Mouse (Mus musculus): Measurements from ENCODE around the gene Brd4. TPM values are rescaled to one million over a fixed set of nuclear protein-coding genes. Genes with fewer than 3 reads are reported as not detected.

Brd4 gene
- polyA plus RNA-seq, 1 experiment from 2014 or later, result 20.2 TPM

- TF ChIP-seq EP300 (IDR thresholded peaks at IDR 0.05; ENCODE audit: low read depth), result no peak
- no peak for TF ChIP-seq CTCF (IDR thresholded peaks at IDR 0.05; ENCODE audit: low read depth)
- DNase-seq (no peak), ATAC-seq (no peak)
- WGBS (ENCODE audit: insufficient replicate concordance), result 72% methylated on average over 3 of the region's 3 CpGs
- Histone ChIP-seq H3K4me1 (ENCODE audit: insufficient read depth) (peaks cover 24% of the 10 kb centered on the region), H3K27me3 (ENCODE audit: insufficient read depth, low read length) (no peaks in the 10 kb centered on the region), H3K27ac (ENCODE audit: low read depth) (no peak overlapping the region), H3K36me3 (replicated peaks; ENCODE audit: insufficient read depth, low read length) (peaks cover 7% of the 10 kb centered on the region; the same call in 1 of the 2 replicates), H3K4me2 (ENCODE audit: low read depth, low read length) (no peak overlapping the region), H3K9me3 (ENCODE audit: low read length) (no peaks in the 10 kb centered on the region), H3K9ac (replicated peaks) (no peak overlapping the region), H3K4me3 (ENCODE audit: low read depth, low read length) (no peak overlapping the region)
Observed at GRCm38 (mm10) chr17:32275568-32275967, 9.0 kb downstream of the Brd4 start.

- Histone ChIP-seq H3K27me3 (ENCODE audit: insufficient read depth, low read length) (no peaks in the 10 kb centered on the region), H3K27ac (ENCODE audit: low read depth) (no peak overlapping the region), H3K9ac (replicated peaks) (no peak overlapping the region), H3K4me3 (ENCODE audit: low read depth, low read length) (no peak overlapping the region), H3K4me2 (ENCODE audit: low read depth, low read length) (no peak overlapping the region), H3K36me3 (replicated peaks; ENCODE audit: insufficient read depth, low read length) (0 out of 2 replicates have a peak, but pooled peaks cover 7% of the 10 kb centered on the region), H3K4me1 (ENCODE audit: insufficient read depth) (peaks cover 23% of the 10 kb centered on the region), H3K9me3 (ENCODE audit: low read length) (no peaks in the 10 kb centered on the region)
- 69% methylated on average over 7 of the region's 7 CpGs for WGBS (ENCODE audit: insufficient replicate concordance)
- DNase-seq (no peak), ATAC-seq (no peak)
- no peak for TF ChIP-seq CTCF (IDR thresholded peaks at IDR 0.05; ENCODE audit: low read depth)
- no peak for TF ChIP-seq EP300 (IDR thresholded peaks at IDR 0.05; ENCODE audit: low read depth)
Observed at GRCm38 (mm10) chr17:32269151-32269550, 15.4 kb downstream of the Brd4 start.

- 0 out of 2 replicates have a peak, but pooled peaks cover 7% of the 10 kb centered on the region for H3K36me3 ChIP-seq (replicated peaks; ENCODE audit: insufficient read depth, low read length)
- no peak overlapping the region for H3K27ac ChIP-seq (ENCODE audit: low read depth)
- no peak overlapping the region for H3K9ac ChIP-seq (replicated peaks)
- TF ChIP-seq CTCF (IDR thresholded peaks at IDR 0.05; ENCODE audit: low read depth) (no peak), EP300 (IDR thresholded peaks at IDR 0.05; ENCODE audit: low read depth) (no peak)
- H3K27me3 ChIP-seq (ENCODE audit: insufficient read depth, low read length), result no peaks in the 10 kb centered on the region
- 84% methylated on average over 3 of the region's 3 CpGs for WGBS (ENCODE audit: insufficient replicate concordance)
- H3K9me3 ChIP-seq (ENCODE audit: low read length), result no peaks in the 10 kb centered on the region
- H3K4me1 ChIP-seq (ENCODE audit: insufficient read depth), result peaks cover 23% of the 10 kb centered on the region; the same call in 1 of the 2 replicates
- no peak overlapping the region for H3K4me3 ChIP-seq (ENCODE audit: low read depth, low read length)
- ATAC-seq, result no peak
- no peak for DNase-seq
- H3K4me2 ChIP-seq (ENCODE audit: low read depth, low read length), result no peak overlapping the region
Observed at GRCm38 (mm10) chr17:32268540-32268960, 16.0 kb downstream of the Brd4 start.

GRCm38 (mm10) chr17:32268096-32268495 lies 16.4 kb downstream of the Brd4 start:
- WGBS (ENCODE audit: insufficient replicate concordance), result 64% methylated on average over 2 of the region's 2 CpGs

GRCm38 (mm10) chr17:32267617-32268016 lies 16.9 kb downstream of the Brd4 start:
- WGBS (ENCODE audit: insufficient replicate concordance), result 27% methylated on average over 1 of the region's 1 CpGs
- Histone ChIP-seq H3K27me3 (ENCODE audit: insufficient read depth, low read length) (no peaks in the 10 kb centered on the region), H3K36me3 (replicated peaks; ENCODE audit: insufficient read depth, low read length) (peaks cover 5% of the 10 kb centered on the region; the same call in 1 of the 2 replicates), H3K4me3 (ENCODE audit: low read depth, low read length) (no peak overlapping the region), H3K9me3 (ENCODE audit: low read length) (no peaks in the 10 kb centered on the region), H3K9ac (replicated peaks) (no peak overlapping the region), H3K4me1 (ENCODE audit: insufficient read depth) (peaks cover 28% of the 10 kb centered on the region; the same call in 1 of the 2 replicates), H3K4me2 (ENCODE audit: low read depth, low read length) (no peak overlapping the region), H3K27ac (ENCODE audit: low read depth) (no peak overlapping the region)
- DNase-seq, result no peak
- no peak for TF ChIP-seq EP300 (IDR thresholded peaks at IDR 0.05; ENCODE audit: low read depth)
- TF ChIP-seq CTCF (IDR thresholded peaks at IDR 0.05; ENCODE audit: low read depth), result no peak
- ATAC-seq, result no peak

More at GRCm38 (mm10) chr17:32268096-32268495, 16.4 kb downstream of the Brd4 start:
- Histone ChIP-seq H3K4me3 (ENCODE audit: low read depth, low read length) (no peak overlapping the region), H3K27me3 (ENCODE audit: insufficient read depth, low read length) (no peaks in the 10 kb centered on the region), H3K4me2 (ENCODE audit: low read depth, low read length) (no peak overlapping the region), H3K36me3 (replicated peaks; ENCODE audit: insufficient read depth, low read length) (0 out of 2 replicates have a peak, but pooled peaks cover 7% of the 10 kb centered on the region), H3K9ac (replicated peaks) (no peak overlapping the region), H3K4me1 (ENCODE audit: insufficient read depth) (peaks cover 23% of the 10 kb centered on the region; the same call in 1 of the 2 replicates), H3K27ac (ENCODE audit: low read depth) (no peak overlapping the region), H3K9me3 (ENCODE audit: low read length) (no peaks in the 10 kb centered on the region)
- TF ChIP-seq EP300 (IDR thresholded peaks at IDR 0.05; ENCODE audit: low read depth), result no peak
- no peak for TF ChIP-seq CTCF (IDR thresholded peaks at IDR 0.05; ENCODE audit: low read depth)
- ATAC-seq, result no peak
- DNase-seq, result no peak

GRCm38 (mm10) chr17:32263672-32264071 lies 20.9 kb downstream of the Brd4 start:
- Histone ChIP-seq H3K4me3 (ENCODE audit: low read depth, low read length) (no peak overlapping the region), H3K4me2 (ENCODE audit: low read depth, low read length) (no peak overlapping the region), H3K9me3 (ENCODE audit: low read length) (no peaks in the 10 kb centered on the region), H3K27ac (ENCODE audit: low read depth) (no peak overlapping the region), H3K36me3 (replicated peaks; ENCODE audit: insufficient read depth, low read length) (peaks cover 4% of the 10 kb centered on the region; the same call in 1 of the 2 replicates), H3K4me1 (ENCODE audit: insufficient read depth) (peaks cover 25% of the 10 kb centered on the region), H3K27me3 (ENCODE audit: insufficient read depth, low read length) (no peaks in the 10 kb centered on the region), H3K9ac (replicated peaks) (no peak overlapping the region)
- no peak for TF ChIP-seq CTCF (IDR thresholded peaks at IDR 0.05; ENCODE audit: low read depth)
- TF ChIP-seq EP300 (IDR thresholded peaks at IDR 0.05; ENCODE audit: low read depth), result no peak
- no peak for DNase-seq
- WGBS (ENCODE audit: insufficient replicate concordance), result 87% methylated on average over 2 of the region's 2 CpGs
- no peak for ATAC-seq

Data from liver, postnatal 0 days (tissue).